8 mouse cellular contexts compared by ENCODE assay signal in the genomic region with DNA sequence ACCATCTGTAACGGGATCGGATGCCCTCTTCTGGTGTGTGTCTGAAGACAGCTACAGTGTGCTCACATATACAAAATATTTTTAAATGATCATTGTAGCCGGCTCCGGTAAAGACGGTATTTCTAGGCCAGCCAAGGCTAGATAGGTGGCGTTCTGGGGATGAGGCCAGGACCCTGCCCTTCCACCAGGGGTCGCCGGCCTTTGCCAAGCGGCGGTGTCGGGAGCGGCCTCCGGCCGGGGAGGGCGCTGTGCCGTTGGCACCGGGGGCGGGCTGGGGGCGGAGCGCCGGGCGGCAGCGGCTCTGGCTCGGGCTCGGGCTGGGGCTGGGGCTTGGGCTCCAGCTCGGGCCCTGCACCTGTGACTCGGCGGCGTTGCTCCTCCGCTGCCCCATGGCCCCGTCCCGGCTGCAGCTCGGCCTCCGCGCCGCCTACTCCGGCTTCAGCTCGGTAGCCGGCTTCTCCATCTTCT. TPM values are rescaled to one million over a fixed set of nuclear protein-coding genes. Genes with fewer than 3 reads are reported as not detected.
DNase-seq lines count a peak whose midpoint lies in the region; ATAC-seq lines count a peak whose summit lies in the region.

No protein-coding gene starts in this region.

- 2% methylated on average over 39 of the region's 39 CpGs for WGBS in heart, embryonic 16.5 days
- WGBS in liver, embryonic 15.5 days (ENCODE audit: insufficient replicate concordance), result 2% methylated on average over 39 of the region's 39 CpGs
- WGBS in neural tube, embryonic 11.5 days, result 8% methylated on average over 22 of the region's 39 CpGs
- WGBS in stomach, embryonic 16.5 days, result 3% methylated on average over 38 of the region's 39 CpGs

- H3K4me1 ChIP-seq in brown adipose tissue, adult 24 weeks (ENCODE audit: control insufficient read depth, insufficient read depth, insufficient read length, low read length), result peaks cover 44% of the 10 kb centered on the region
- peaks cover 41% of the 10 kb centered on the region for H3K4me1 ChIP-seq in heart, embryonic 16.5 days (ENCODE audit: control insufficient read depth, insufficient read depth, low read length)
- peaks cover 75% of the 10 kb centered on the region for H3K4me1 ChIP-seq in liver, embryonic 15.5 days (replicated peaks)
- peaks cover 9% of the 10 kb centered on the region; the same call in 1 of the 2 replicates for H3K4me1 ChIP-seq in neural tube, embryonic 11.5 days (ENCODE audit: control insufficient read depth, insufficient read depth, low read length)
- peaks cover 37% of the 10 kb centered on the region for H3K4me1 ChIP-seq in stomach, embryonic 16.5 days (ENCODE audit: control insufficient read depth, insufficient read depth, low read length)

- ATAC-seq in CD4-positive, CD25-positive, alpha-beta regulatory T cell, adult 4 months, result peak; percentile 83
- ATAC-seq in erythroid progenitor cell, adult 5-6 weeks (replicated peaks; ENCODE audit: low FRiP score, poor library complexity, severe bottlenecking), result peak; percentile 74
- peak; percentile 76 for ATAC-seq in heart, embryonic 16.5 days (replicated peaks; ENCODE audit: extremely low read depth, insufficient read depth, low FRiP score)
- ATAC-seq in liver, embryonic 15.5 days (ENCODE audit: insufficient read depth), result peak; percentile 78
- peak; percentile 83 for ATAC-seq in neural tube, embryonic 11.5 days (ENCODE audit: insufficient read depth, low FRiP score, low TSS enrichment)
- ATAC-seq in stomach, embryonic 16.5 days (ENCODE audit: insufficient read depth, low FRiP score), result peak; percentile 85

- no peak overlapping the region; the same call in 1 of the 2 replicates for H3K27ac ChIP-seq in brown adipose tissue, adult 24 weeks (replicated peaks; ENCODE audit: low read depth, low read length)
- peak overlapping the region; percentile 67 for H3K27ac ChIP-seq in heart, embryonic 16.5 days (ENCODE audit: low read length)
- H3K27ac ChIP-seq in liver, embryonic 15.5 days (replicated peaks), result peak overlapping the region; percentile 98
- H3K27ac ChIP-seq in neural tube, embryonic 11.5 days (ENCODE audit: low read depth, low read length), result no peak overlapping the region
- H3K27ac ChIP-seq in stomach, embryonic 16.5 days (ENCODE audit: low read length), result no peak overlapping the region

- H3K9ac ChIP-seq in heart, embryonic 16.5 days (ENCODE audit: low read length), result peak overlapping the region; percentile 90
- H3K9ac ChIP-seq in liver, embryonic 15.5 days, result peak overlapping the region; percentile 98
- peak overlapping the region; percentile 63 for H3K9ac ChIP-seq in neural tube, embryonic 11.5 days (ENCODE audit: low read length)
- peak overlapping the region; percentile 95 for H3K9ac ChIP-seq in stomach, embryonic 16.5 days (ENCODE audit: low read length)

- H3K4me3 ChIP-seq in brown adipose tissue, adult 24 weeks (ENCODE audit: insufficient read depth, low read depth, low read length), result peak overlapping the region; percentile 78
- peak overlapping the region; percentile 76 for H3K4me3 ChIP-seq in heart, embryonic 16.5 days (ENCODE audit: low read length)
- peak overlapping the region; percentile 94 for H3K4me3 ChIP-seq in liver, embryonic 15.5 days (replicated peaks)
- peak overlapping the region; percentile 67 for H3K4me3 ChIP-seq in neural tube, embryonic 11.5 days (ENCODE audit: low read depth, low read length)
- peak overlapping the region; percentile 77 for H3K4me3 ChIP-seq in stomach, embryonic 16.5 days (replicated peaks; ENCODE audit: low read length)

- H3K36me3 ChIP-seq in heart, embryonic 16.5 days (ENCODE audit: control insufficient read depth, insufficient read depth), result no peaks in the 10 kb centered on the region
- H3K36me3 ChIP-seq in liver, embryonic 15.5 days (replicated peaks), result 0 out of 2 replicates have a peak, but pooled peaks cover 9% of the 10 kb centered on the region
- H3K36me3 ChIP-seq in neural tube, embryonic 11.5 days (ENCODE audit: control insufficient read depth, insufficient read depth, low read length), result no peaks in the 10 kb centered on the region
- no peaks in the 10 kb centered on the region for H3K36me3 ChIP-seq in stomach, embryonic 16.5 days (ENCODE audit: control insufficient read depth, insufficient read depth, low read length)

- DNase-seq in kidney, postnatal 36 days, result peak; percentile 90 to 96
- peak; percentile 92 for DNase-seq in neural tube, embryonic 11.5 days (ENCODE audit: low spot score)

- no peaks in the 10 kb centered on the region for H3K9me3 ChIP-seq in heart, embryonic 16.5 days (replicated peaks; ENCODE audit: control insufficient read depth, low read length)
- H3K9me3 ChIP-seq in liver, embryonic 15.5 days (replicated peaks), result no peaks in the 10 kb centered on the region
- H3K9me3 ChIP-seq in neural tube, embryonic 11.5 days (ENCODE audit: control insufficient read depth, low read length), result no peaks in the 10 kb centered on the region
- no peaks in the 10 kb centered on the region for H3K9me3 ChIP-seq in stomach, embryonic 16.5 days (replicated peaks; ENCODE audit: control insufficient read depth, low read length)

- H3K27me3 ChIP-seq in heart, embryonic 16.5 days (ENCODE audit: control insufficient read depth, insufficient read depth, low read length), result no peaks in the 10 kb centered on the region
- peaks cover 23% of the 10 kb centered on the region for H3K27me3 ChIP-seq in liver, embryonic 15.5 days
- no peaks in the 10 kb centered on the region for H3K27me3 ChIP-seq in neural tube, embryonic 11.5 days (ENCODE audit: control insufficient read depth, insufficient read depth, low read length)
- no peaks in the 10 kb centered on the region for H3K27me3 ChIP-seq in stomach, embryonic 16.5 days (ENCODE audit: control insufficient read depth, insufficient read depth, low read length)

- peak overlapping the region; percentile 87 for H3K4me2 ChIP-seq in heart, embryonic 16.5 days (ENCODE audit: low read depth, low read length)
- peak overlapping the region; percentile 74 for H3K4me2 ChIP-seq in liver, embryonic 15.5 days
- H3K4me2 ChIP-seq in neural tube, embryonic 11.5 days (ENCODE audit: low read depth), result peak overlapping the region; percentile 84
- peak overlapping the region; percentile 90 for H3K4me2 ChIP-seq in stomach, embryonic 16.5 days (ENCODE audit: low read depth, low read length)

RNA-seq across cellular contexts. Expression of a gene that starts 5.8 kb away (rescaled TPM):
- polyA plus RNA-seq in CD4-positive, CD25-positive, alpha-beta regulatory T cell, adult 4 months (2017; shearing (Covaris generic)), result 10 to 100 TPM; 33.9 to 37.1 TPM
- 70.5 and 79.9 TPM in 2 replicates for polyA plus RNA-seq in brown adipose tissue, adult 24 weeks (2012; ENCODE audit: insufficient read depth, insufficient read length, missing spikeins)
- total RNA-seq in erythroid progenitor cell, adult 5-6 weeks (2015; ENCODE audit: low replicate concordance), result 122 and 124 TPM in 2 replicates
- 74.2 and 96.2 TPM in 2 replicates for total RNA-seq in erythroid progenitor cell, adult 5-6 weeks (2017; ENCODE audit: low replicate concordance)
- polyA plus RNA-seq in heart, embryonic 16.5 days (2015; fragmentation: Nextera tagmentation; extraction: Ambion mirVana), result 71.0 and 76.0 TPM in 2 replicates
- 101 and 106 TPM in 2 replicates for polyA plus RNA-seq in liver, embryonic 15.5 days (2015; fragmentation: Nextera tagmentation; extraction: Ambion mirVana)
- polyA plus RNA-seq in neural tube, embryonic 11.5 days (2014; fragmentation: Nextera tagmentation; extraction: Ambion mirVana), result 29.2 and 29.3 TPM in 2 replicates
- polyA plus RNA-seq in stomach, embryonic 16.5 days (2015; fragmentation: Nextera tagmentation; extraction: Ambion mirVana), result 36.5 and 39.3 TPM in 2 replicates

RNA-seq across cellular contexts. Expression of a gene that starts 16.4 kb away (rescaled TPM):
- 1 to 10 TPM in 1 of 2 experiments, under 1 TPM in 1; 0.31 to 1.5 TPM for polyA plus RNA-seq in CD4-positive, CD25-positive, alpha-beta regulatory T cell, adult 4 months (2017; shearing (Covaris generic))
- 6.1 and 6.6 TPM in 2 replicates for polyA plus RNA-seq in brown adipose tissue, adult 24 weeks (2012; ENCODE audit: insufficient read depth, insufficient read length, missing spikeins)
- not detected in 2 replicates for total RNA-seq in erythroid progenitor cell, adult 5-6 weeks (2015; ENCODE audit: low replicate concordance)
- 3.9 TPM in 1 of 2 replicates, not detected in the other for total RNA-seq in erythroid progenitor cell, adult 5-6 weeks (2017; ENCODE audit: low replicate concordance)
- polyA plus RNA-seq in heart, embryonic 16.5 days (2015; fragmentation: Nextera tagmentation; extraction: Ambion mirVana), result 26.3 and 28.7 TPM in 2 replicates
- 1.7 and 2.1 TPM in 2 replicates for polyA plus RNA-seq in liver, embryonic 15.5 days (2015; fragmentation: Nextera tagmentation; extraction: Ambion mirVana)
- polyA plus RNA-seq in neural tube, embryonic 11.5 days (2014; fragmentation: Nextera tagmentation; extraction: Ambion mirVana), result 3.5 and 6.0 TPM in 2 replicates
- polyA plus RNA-seq in stomach, embryonic 16.5 days (2015; fragmentation: Nextera tagmentation; extraction: Ambion mirVana), result 9.4 and 12.6 TPM in 2 replicates

RNA-seq across cellular contexts. Expression of a gene that starts 53.0 kb away (rescaled TPM):
- under 1 TPM in 1 of 2 experiments, not detected in 1; 0.22 TPM for polyA plus RNA-seq in CD4-positive, CD25-positive, alpha-beta regulatory T cell, adult 4 months (2017; shearing (Covaris generic))
- polyA plus RNA-seq in brown adipose tissue, adult 24 weeks (2012; ENCODE audit: insufficient read depth, insufficient read length, missing spikeins), result 0.63 and 2.0 TPM in 2 replicates
- 3.8 TPM in 1 of 2 replicates, not detected in the other for total RNA-seq in erythroid progenitor cell, adult 5-6 weeks (2015; ENCODE audit: low replicate concordance)
- not detected in 2 replicates for total RNA-seq in erythroid progenitor cell, adult 5-6 weeks (2017; ENCODE audit: low replicate concordance)
- 2.8 and 9.6 TPM in 2 replicates for polyA plus RNA-seq in heart, embryonic 16.5 days (2015; fragmentation: Nextera tagmentation; extraction: Ambion mirVana)
- polyA plus RNA-seq in liver, embryonic 15.5 days (2015; fragmentation: Nextera tagmentation; extraction: Ambion mirVana), result 0.10 and 0.18 TPM in 2 replicates
- 0.20 and 0.32 TPM in 2 replicates for polyA plus RNA-seq in neural tube, embryonic 11.5 days (2014; fragmentation: Nextera tagmentation; extraction: Ambion mirVana)
- 6.4 and 18.3 TPM in 2 replicates for polyA plus RNA-seq in stomach, embryonic 16.5 days (2015; fragmentation: Nextera tagmentation; extraction: Ambion mirVana)

Comparison
In these comparisons a context has a peak if more than half of its experiments do, and no peak if none do; other contexts are left out.
1. H3K27ac ChIP-seq: peak in heart, embryonic 16.5 days (single experiment) and liver, embryonic 15.5 days (single experiment); none in brown adipose tissue, adult 24 weeks (single experiment), neural tube, embryonic 11.5 days (single experiment) and stomach, embryonic 16.5 days (single experiment).
2. Peak in every context shown above with its lines, with median percentiles within 50 percentile points of each other: ATAC-seq, H3K4me3 ChIP-seq, H3K4me2 ChIP-seq and H3K9ac ChIP-seq.